Comparison of ENCODE assay signal across 16 mouse cellular contexts in genomic region chr2:129613971-129614370, GRCm38 (mm10).
"Had no signal": no experiment of that assay in that cellular context is flagged by ENCODE, and none has a peak within 500 bp of the region (broad histone marks: within the 10 kb centered on the region; RNA-seq: fewer than 3 reads in every experiment).

No protein-coding gene starts in this region.

- H3K27me3 ChIP-seq: liver, embryonic 13.5 days; liver, embryonic 15.5 days; midbrain, embryonic 13.5 days; midbrain, embryonic 15.5 days; neural tube, embryonic 12.5 days; stomach, embryonic 15.5 days had no signal

- H3K27ac ChIP-seq: liver, embryonic 13.5 days; liver, embryonic 15.5 days; macrophage; midbrain, embryonic 13.5 days; midbrain, embryonic 15.5 days; neural tube, embryonic 12.5 days; stomach, embryonic 15.5 days; stomach, postnatal 0 days had no signal

- H3K4me2 ChIP-seq: liver, embryonic 11.5 days; liver, embryonic 13.5 days; liver, embryonic 15.5 days; midbrain, embryonic 13.5 days; midbrain, embryonic 15.5 days; neural tube, embryonic 12.5 days; stomach, embryonic 15.5 days had no signal

- H3K4me3 ChIP-seq: liver, embryonic 13.5 days; liver, embryonic 15.5 days; megakaryocyte, embryonic 14.5 days; midbrain, embryonic 13.5 days; midbrain, embryonic 15.5 days; neural tube, embryonic 12.5 days; stomach, embryonic 15.5 days had no signal

- H3K9ac ChIP-seq: liver, embryonic 13.5 days; liver, embryonic 15.5 days; liver, postnatal 0 days; midbrain, embryonic 13.5 days; midbrain, embryonic 15.5 days; neural tube, embryonic 12.5 days; stomach, embryonic 15.5 days had no signal

- DNase-seq: liver; liver, embryonic 13.5 days; liver, postnatal 0 days; right cerebral cortex, postnatal 14 days; thymus, adult 2 months; thymus, postnatal 25 days; thymus, postnatal 4 days had no signal

- H3K4me1 ChIP-seq: liver, embryonic 13.5 days; liver, embryonic 15.5 days; megakaryocyte, embryonic 14.5 days; midbrain, embryonic 13.5 days; midbrain, embryonic 15.5 days; neural tube, embryonic 12.5 days; stomach, embryonic 15.5 days had no signal

- H3K9me3 ChIP-seq: liver, embryonic 13.5 days; liver, embryonic 15.5 days; midbrain, embryonic 13.5 days; midbrain, embryonic 15.5 days; neural tube, embryonic 12.5 days; stomach, embryonic 15.5 days had no signal

- ATAC-seq: liver, postnatal 0 days; midbrain, embryonic 13.5 days; midbrain, embryonic 15.5 days had no signal
